Mouse (Mus musculus) neural tube, embryonic 14.5 days (tissue): ENCODE data around the gene Gm28042. TPM values are rescaled to one million over a fixed set of nuclear protein-coding genes. Genes with fewer than 3 reads are reported as not detected.

Experiments
- ATAC-seq: fragments of 200-750 bp; cut with Nextera tagmentation; 2 replicates; pipeline ENCODE4 v1.8.0; 2017; ENCODE audit warnings: low read depth, mild to moderate bottlenecking, moderate TSS enrichment, moderate library complexity
- H3K27ac ChIP-seq: fragments of 300-500 bp; sonication (generic); 2 replicates; pipeline ENCODE4 v1.5.1; 2014; ENCODE audit warnings: low read depth, mild to moderate bottlenecking, control low read depth, low read length, moderate library complexity, mixed read lengths
- H3K27me3 ChIP-seq: fragments of 300-500 bp; sonication (generic); 2 replicates; pipeline ENCODE4 v1.6.1; 2014; ENCODE audit warnings: low read length; ENCODE audit not compliant: control insufficient read depth, insufficient read depth
- H3K36me3 ChIP-seq: fragments of 300-500 bp; sonication (generic); 2 replicates; pipeline ENCODE4 v1.6.1; 2014; ENCODE audit warnings: low read length, mixed read lengths; ENCODE audit not compliant: control insufficient read depth, insufficient read depth
- H3K4me1 ChIP-seq: fragments of 300-500 bp; sonication (generic); 2 replicates; pipeline ENCODE4 v1.6.1; 2014; ENCODE audit warnings: low read length; ENCODE audit not compliant: control insufficient read depth, insufficient read depth
- H3K4me2 ChIP-seq: fragments of 300-500 bp; sonication (generic); 2 replicates; pipeline ENCODE4 v1.6.1; 2014; ENCODE audit warnings: mild to moderate bottlenecking, low read depth, low read length, control low read depth
- H3K4me3 ChIP-seq: fragments of 300-500 bp; sonication (generic); 2 replicates; pipeline ENCODE4 v1.5.1; 2014; ENCODE audit warnings: low read depth, low read length, control low read depth, mixed read lengths
- H3K9ac ChIP-seq: fragments of 300-500 bp; sonication (generic); replicated peaks from 2 replicates; pipeline ENCODE4 v1.6.1; 2014; ENCODE audit warnings: low read depth, mild to moderate bottlenecking, control low read depth, low read length, mixed read lengths
- H3K9me3 ChIP-seq: fragments of 300-500 bp; sonication (generic); 2 replicates; pipeline ENCODE4 v1.6.1; 2016; ENCODE audit warnings: low read length; ENCODE audit not compliant: control insufficient read depth
- WGBS: fragments of 180-500 bp; shearing (Covaris S2); extraction: QIAGEN DNeasy Blood & Tissue Kit; methylation state at CpG from one replicate; pipeline ENCODE4 v1.1.7; 2014; 5-methylcytosine and 5-hydroxymethylcytosine counted together
- polyA plus RNA-seq: library from polyadenylated mRNA; unstranded; fragments of >200 nt; fragmentation: Nextera tagmentation; extraction: Ambion mirVana; gene quantifications from 2 replicates; pipeline ENCODE4 v1.2.1, GENCODE M21; 2014

Gm28042 gene
- polyA plus RNA-seq, 1 experiment from 2014 or later, result 7.5 TPM

DNA sequence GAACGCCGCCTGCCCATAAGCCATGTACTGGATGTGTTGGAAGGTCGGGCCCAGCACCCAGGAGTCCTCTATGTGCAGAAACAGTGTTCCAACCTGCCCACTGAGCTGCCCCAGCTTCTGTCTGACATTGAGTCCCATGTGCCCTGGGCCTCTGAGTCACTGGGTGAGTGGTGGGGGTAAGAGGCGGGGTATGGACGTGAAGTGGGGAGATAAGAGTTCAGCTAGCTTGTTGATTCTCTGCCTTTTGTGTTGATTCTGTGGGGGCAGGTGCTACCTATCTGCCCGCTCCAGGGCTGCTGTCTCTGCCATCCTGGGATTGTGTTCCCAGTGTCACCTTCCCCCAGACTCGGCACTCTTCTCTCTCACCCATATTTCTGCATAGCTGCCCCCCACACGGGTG lies 3.1 kb downstream of the Gm28042 start:
- WGBS, result 95% methylated on average over 8 of the region's 8 CpGs
- Histone ChIP-seq H3K27me3 (no peaks in the 10 kb centered on the region), H3K4me3 (no peak overlapping the region), H3K27ac (no peak overlapping the region), H3K4me2 (no peak overlapping the region), H3K36me3 (peaks cover 31% of the 10 kb centered on the region), H3K9ac (no peak overlapping the region), H3K4me1 (peaks cover 13% of the 10 kb centered on the region), H3K9me3 (no peaks in the 10 kb centered on the region)
- ATAC-seq, result no peak

DNA sequence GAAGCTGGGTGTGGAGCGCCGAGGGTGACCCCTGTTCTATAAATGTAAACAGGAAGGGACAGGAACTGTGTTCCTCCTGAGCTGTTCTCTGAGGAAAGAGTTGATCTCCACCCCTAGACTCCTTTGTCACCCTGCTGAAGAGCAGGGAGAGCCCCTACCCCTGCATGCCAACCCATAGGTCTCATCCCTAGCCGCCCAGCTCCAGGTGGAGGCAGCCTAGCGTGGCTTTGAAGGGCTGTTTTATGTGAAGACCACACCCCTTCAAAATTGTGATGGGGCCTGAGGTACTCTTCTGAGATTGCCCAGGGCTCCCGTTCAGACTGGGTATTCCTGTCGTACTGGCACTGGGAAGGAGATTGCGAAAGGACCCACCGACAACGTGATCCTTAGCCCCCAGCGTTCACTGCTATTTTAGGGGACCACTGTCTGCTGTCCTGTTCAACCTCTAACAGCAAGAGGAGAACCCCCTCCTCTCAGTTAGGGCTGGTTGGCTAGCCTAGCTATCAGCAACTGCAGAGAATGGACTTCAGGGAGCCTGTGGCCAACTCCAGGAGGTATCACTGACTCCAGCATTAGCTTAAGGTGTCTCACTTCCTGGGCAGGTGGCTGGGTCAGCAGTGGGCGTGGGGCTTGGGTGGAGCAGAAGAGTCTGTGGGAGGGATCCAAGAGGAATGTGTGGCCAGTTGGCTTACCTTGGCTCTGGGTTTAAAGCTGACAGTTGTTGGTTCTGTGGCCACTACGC lies 5.6 kb downstream of the Gm28042 start, which contains the start of gene Pla2g4b:
TSS of gene Pla2g4b (plus strand) at position 692 of the 742 bp plus-strand sequence.
- WGBS, result 94% methylated on average over 12 of the region's 12 CpGs
- Histone ChIP-seq H3K9me3 (no peaks in the 10 kb centered on the region), H3K4me1 (peaks cover 7% of the 10 kb centered on the region), H3K9ac (no peak within 1 kb of the TSS), H3K27ac (no peak within 1 kb of the TSS), H3K4me2 (no peak within 1 kb of the TSS), H3K36me3 (peaks cover 47% of the 10 kb centered on the region), H3K27me3 (no peaks in the 10 kb centered on the region), H3K4me3 (no peak within 1 kb of the TSS)
- ATAC-seq, result no peak

DNA sequence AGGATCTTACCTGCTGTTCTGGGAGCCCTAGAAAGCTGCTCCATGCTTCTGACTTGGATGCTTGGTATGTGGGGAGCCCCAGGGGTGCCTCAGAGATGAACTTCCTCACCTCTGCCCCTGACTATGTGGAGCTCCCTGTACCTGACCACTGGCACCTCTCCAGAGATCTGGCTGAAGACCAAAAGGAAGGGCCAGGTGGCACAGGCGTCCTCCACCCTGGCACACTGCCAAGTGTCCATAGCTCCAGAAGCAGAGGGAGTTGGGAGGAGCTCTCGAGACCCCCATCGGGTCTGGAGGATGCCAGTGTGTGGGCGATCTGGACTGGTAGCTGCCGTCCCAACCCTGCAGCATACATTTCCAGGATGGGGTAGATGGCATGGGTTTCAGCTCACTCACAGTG lies 6.4 kb downstream of the Gm28042 start:
- Histone ChIP-seq H3K9me3 (no peaks in the 10 kb centered on the region), H3K9ac (no peak overlapping the region), H3K4me3 (no peak overlapping the region), H3K27me3 (no peaks in the 10 kb centered on the region), H3K4me1 (no peaks in the 10 kb centered on the region), H3K27ac (no peak overlapping the region), H3K4me2 (no peak overlapping the region), H3K36me3 (peaks cover 51% of the 10 kb centered on the region)
- 80% methylated on average over 5 of the region's 5 CpGs for WGBS
- no peak for ATAC-seq

DNA sequence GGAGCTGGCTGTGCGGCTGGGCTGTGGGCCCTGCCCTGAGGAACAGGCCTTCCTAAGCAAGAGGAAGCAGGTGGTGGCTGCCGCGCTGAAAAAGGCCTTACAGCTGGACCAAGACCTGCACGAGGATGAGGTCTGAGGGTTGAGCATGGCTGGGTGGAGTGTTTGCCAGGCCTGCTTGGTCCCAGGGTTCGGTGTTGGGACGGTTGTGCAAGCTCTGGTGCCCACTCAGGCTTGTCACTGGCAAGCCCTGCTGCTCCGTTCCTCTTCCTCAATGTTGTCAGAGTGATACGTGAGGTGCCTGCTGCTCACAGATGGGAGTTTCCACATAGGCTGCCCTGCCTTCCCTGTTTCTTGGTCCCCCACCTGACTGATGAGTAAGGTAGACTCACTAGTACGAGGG lies 10.5 kb downstream of the Gm28042 start:
- ATAC-seq, result no peak
- Histone ChIP-seq H3K4me3 (no peak overlapping the region), H3K36me3 (peaks cover 51% of the 10 kb centered on the region), H3K4me2 (no peak overlapping the region), H3K27me3 (no peaks in the 10 kb centered on the region), H3K9me3 (no peaks in the 10 kb centered on the region), H3K4me1 (no peaks in the 10 kb centered on the region), H3K9ac (no peak overlapping the region), H3K27ac (no peak overlapping the region)
- 91% methylated on average over 9 of the region's 9 CpGs for WGBS

DNA sequence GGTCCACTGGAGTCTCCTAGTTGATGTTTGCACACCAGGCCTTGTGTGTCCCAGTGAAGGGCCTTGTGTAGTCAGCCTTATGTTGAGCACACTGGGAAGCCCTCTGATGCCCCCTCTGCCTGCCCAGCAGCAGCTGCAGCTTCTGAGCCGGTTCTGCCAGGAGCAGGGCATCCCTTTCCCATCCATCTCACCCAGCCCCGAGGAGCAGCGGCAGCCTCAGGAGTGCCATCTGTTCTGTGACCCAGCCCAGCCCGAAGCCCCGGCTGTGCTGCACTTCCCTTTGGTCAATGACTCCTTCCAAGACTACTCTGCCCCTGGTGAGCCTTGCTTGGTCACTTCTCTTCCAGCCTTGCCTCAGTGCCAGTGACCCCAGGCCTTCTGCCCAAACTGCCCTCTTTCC lies 13.7 kb downstream of the Gm28042 start:
- Histone ChIP-seq H3K4me2 (no peak overlapping the region), H3K9ac (no peak overlapping the region), H3K27ac (no peak overlapping the region), H3K9me3 (no peaks in the 10 kb centered on the region), H3K27me3 (no peaks in the 10 kb centered on the region), H3K4me1 (no peaks in the 10 kb centered on the region), H3K36me3 (peaks cover 42% of the 10 kb centered on the region), H3K4me3 (no peak overlapping the region)
- WGBS, result 91% methylated on average over 5 of the region's 5 CpGs
- ATAC-seq, result no peak

DNA sequence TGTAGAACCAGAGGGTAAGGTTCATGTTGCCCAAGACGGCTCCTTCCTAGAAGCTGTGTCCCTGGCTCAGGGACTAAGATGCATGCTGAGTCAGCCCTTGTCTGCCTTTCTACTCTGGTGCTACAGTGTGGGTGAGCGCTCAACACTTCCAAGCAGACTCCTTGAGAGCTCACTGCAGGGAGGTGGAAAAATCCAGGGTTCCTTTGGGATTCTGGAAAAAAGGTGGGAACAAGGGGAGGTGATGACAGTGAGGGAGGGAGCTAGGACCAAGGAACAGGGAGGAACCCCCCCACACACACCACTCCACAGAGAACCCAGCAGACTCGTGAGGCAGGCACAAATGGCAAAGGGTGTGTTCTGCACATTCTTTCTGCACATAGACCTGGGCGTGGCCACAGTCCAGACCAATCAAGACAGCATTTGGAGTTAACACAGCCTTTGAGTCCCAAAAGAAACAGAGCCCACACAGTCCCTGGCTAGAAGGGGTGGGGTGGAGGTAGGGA lies 16.9 kb downstream of the Gm28042 start:
- 58% methylated on average over 4 of the region's 4 CpGs for WGBS

DNA sequence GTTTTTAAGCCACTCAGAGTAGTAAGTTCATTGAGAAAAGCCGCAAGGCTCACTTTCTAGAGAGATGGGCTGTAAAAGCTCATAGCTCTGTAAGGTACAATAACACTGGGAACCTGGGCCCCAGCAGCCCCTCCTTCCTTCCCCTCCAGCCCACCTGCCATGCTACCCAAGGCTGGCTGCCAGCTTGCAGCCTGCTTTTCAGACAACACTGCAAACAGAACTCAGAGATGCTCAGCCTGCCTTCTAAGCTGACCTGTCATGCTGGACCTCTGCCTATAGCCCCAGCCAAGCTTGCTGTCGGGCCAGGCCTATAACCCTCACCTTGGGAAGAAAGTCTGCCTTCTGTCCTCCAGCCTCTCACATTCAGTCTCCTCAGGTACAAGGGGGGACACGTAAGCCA lies 17.4 kb downstream of the Gm28042 start:
- Histone ChIP-seq H3K36me3 (peaks cover 19% of the 10 kb centered on the region), H3K27ac (no peak overlapping the region), H3K9me3 (no peaks in the 10 kb centered on the region), H3K4me1 (no peaks in the 10 kb centered on the region), H3K4me3 (no peak overlapping the region), H3K9ac (no peak overlapping the region), H3K4me2 (no peak overlapping the region), H3K27me3 (no peaks in the 10 kb centered on the region)
- WGBS, result 69% methylated on average over 3 of the region's 3 CpGs
- ATAC-seq, result no peak

More for the DNA sequence above, 16.9 kb downstream of the Gm28042 start:
- Histone ChIP-seq H3K9me3 (no peaks in the 10 kb centered on the region), H3K4me2 (no peak overlapping the region), H3K4me1 (no peaks in the 10 kb centered on the region), H3K9ac (no peak overlapping the region), H3K36me3 (peaks cover 19% of the 10 kb centered on the region), H3K4me3 (no peak overlapping the region), H3K27me3 (no peaks in the 10 kb centered on the region), H3K27ac (no peak overlapping the region)
- no peak for ATAC-seq

DNA sequence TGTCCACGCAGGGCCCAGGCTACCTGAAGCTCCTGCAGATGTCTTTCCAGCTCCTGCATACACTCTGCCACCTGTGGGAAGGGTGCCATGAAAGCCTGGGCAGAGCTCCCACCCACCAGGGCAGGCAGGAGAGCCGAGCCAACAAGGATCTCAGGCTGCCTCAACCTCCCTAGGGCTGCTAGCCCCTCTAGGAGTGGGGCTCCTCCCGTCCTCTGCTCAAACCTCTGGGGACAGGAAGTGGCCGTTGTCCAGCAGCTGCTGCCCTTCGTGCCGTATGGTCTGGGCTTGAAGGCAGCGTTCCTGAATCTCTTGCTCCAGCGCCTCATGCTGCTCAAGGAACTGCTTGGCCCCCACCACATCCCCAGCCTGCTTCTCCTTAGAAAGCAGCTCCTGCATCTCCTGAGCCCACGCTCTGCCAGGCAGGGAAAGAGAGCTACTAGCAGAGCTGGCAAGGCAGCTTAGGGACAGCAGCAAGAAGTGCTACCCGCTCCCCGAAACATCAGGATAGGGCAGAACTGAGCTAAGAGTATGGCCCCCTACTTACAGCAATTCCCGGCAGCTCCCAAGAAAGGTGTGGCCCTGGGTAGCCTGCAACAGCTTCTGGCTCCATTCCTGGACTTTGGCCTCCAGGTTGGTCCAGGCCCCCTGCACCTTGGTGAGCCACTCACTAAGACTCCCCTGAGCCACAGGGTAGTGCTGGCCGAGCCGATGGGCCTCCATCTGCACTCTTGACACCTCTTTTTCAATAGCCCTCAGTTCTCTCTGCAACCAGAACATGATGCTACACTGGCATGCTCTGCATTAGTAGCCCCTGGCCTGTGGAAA lies 19.4 kb downstream of the Gm28042 start:
- Histone ChIP-seq H3K9ac (no peak overlapping the region), H3K27ac (no peak overlapping the region), H3K4me3 (no peak overlapping the region), H3K36me3 (peaks cover 5% of the 10 kb centered on the region), H3K27me3 (no peaks in the 10 kb centered on the region), H3K9me3 (no peaks in the 10 kb centered on the region), H3K4me2 (no peak overlapping the region), H3K4me1 (no peaks in the 10 kb centered on the region)
- 72% methylated on average over 14 of the region's 14 CpGs for WGBS
- ATAC-seq, result no peak

DNA sequence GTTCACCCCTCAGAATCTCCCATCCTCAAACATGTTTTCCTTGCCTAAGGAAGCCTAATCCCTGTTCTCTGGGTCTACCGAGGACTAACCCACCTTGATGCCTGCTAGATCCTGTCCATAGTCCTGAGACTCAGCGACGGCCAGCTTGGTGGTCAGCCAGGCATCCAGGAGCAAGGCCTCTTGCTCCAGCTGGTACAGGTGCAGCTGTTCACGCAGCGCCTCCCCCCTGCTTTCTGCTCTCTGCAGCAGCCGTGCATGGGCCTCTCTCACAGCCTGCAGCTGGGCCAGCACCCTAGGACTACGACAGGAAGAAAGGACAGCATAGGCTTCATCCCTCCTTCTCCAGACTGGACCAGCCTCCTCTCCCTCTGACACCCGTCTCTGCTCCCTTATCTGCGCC lies 20.9 kb downstream of the Gm28042 start:
- Histone ChIP-seq H3K4me2 (no peak overlapping the region), H3K9me3 (no peaks in the 10 kb centered on the region), H3K36me3 (no peaks in the 10 kb centered on the region), H3K4me3 (no peak overlapping the region), H3K4me1 (no peaks in the 10 kb centered on the region), H3K27ac (no peak overlapping the region), H3K9ac (no peak overlapping the region), H3K27me3 (no peaks in the 10 kb centered on the region)
- ATAC-seq, result no peak
- 87% methylated on average over 9 of the region's 9 CpGs for WGBS
